Mouse (Mus musculus): Measurements from ENCODE around the gene Zcchc13. TPM values are rescaled to one million over a fixed set of nuclear protein-coding genes. Genes with fewer than 3 reads are reported as not detected.
"Not testable (repeated sequence)": the region's sequence is repeated elsewhere in the genome, so short reads cannot be mapped to it uniquely, and the experiment has no call there.

Zcchc13 gene
- polyA plus RNA-seq, 1 experiment from 2014 or later: not detected

DNA sequence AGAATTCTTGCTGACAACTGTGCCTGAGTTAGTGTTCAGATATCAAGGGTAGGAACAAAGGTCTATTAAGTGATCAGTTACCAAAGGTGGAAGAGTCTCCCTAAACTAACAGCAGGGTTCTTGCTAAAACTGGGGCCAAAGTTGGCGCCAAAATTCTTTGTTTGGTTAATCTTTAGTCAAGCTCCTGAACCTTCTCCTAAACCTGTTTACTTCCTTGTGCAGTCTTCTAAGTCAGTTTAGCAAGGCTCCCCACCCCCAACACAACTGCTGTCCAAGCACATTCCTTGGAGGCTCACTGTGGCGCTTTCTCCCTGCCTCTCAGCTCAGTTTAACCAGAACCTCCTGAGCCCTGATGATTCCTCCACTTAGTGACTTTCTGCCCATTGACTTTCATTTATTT, 22.6 kb downstream of the Zcchc13 start:
- 29% methylated on average over 2 of the region's 2 CpGs for WGBS

DNA sequence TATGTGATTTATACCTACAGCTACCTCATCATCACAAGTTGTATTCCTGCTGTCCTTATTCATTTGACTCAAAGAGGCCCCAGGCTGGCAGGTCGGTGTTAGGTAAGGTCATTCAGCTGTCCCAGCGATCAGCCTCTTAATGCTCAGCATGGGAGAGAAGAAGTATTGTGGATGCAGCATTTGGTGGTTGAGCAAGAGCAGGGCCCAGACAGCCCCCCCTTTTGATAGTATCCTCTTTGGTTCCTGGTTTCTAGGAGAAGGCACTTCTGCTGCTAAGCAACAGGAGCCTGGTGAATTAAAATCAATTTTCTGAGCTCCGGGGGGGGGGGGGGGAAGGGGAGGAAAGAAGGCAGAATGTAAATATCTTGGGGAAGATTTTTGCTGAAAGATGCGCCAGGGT, 28.6 kb downstream of the Zcchc13 start:
- no peaks in the 10 kb centered on the region for H3K4me1 ChIP-seq
- H3K4me2 ChIP-seq (replicated peaks): no peak overlapping the region
- no peak for ATAC-seq (ENCODE audit: low FRiP score, low read depth)
- H3K36me3 ChIP-seq: no peaks in the 10 kb centered on the region
- H3K27ac ChIP-seq (replicated peaks): no peak overlapping the region
- 52% methylated on average over 4 of the region's 4 CpGs for WGBS
- no peak overlapping the region for H3K4me3 ChIP-seq
- no peak overlapping the region for H3K9ac ChIP-seq (replicated peaks)
- H3K27me3 ChIP-seq: peaks cover 51% of the 10 kb centered on the region
- H3K9me3 ChIP-seq: no peaks in the 10 kb centered on the region

More for the DNA sequence above, 22.6 kb downstream of the Zcchc13 start:
- no peak overlapping the region for H3K4me3 ChIP-seq
- H3K27ac ChIP-seq (replicated peaks): no peak overlapping the region
- H3K9ac ChIP-seq (replicated peaks): no peak overlapping the region
- ATAC-seq (ENCODE audit: low FRiP score, low read depth): no peak
- no peaks in the 10 kb centered on the region for H3K36me3 ChIP-seq
- H3K9me3 ChIP-seq: no peaks in the 10 kb centered on the region
- H3K27me3 ChIP-seq: peaks cover 57% of the 10 kb centered on the region
- H3K4me1 ChIP-seq: no peaks in the 10 kb centered on the region
- no peak overlapping the region for H3K4me2 ChIP-seq (replicated peaks)

DNA sequence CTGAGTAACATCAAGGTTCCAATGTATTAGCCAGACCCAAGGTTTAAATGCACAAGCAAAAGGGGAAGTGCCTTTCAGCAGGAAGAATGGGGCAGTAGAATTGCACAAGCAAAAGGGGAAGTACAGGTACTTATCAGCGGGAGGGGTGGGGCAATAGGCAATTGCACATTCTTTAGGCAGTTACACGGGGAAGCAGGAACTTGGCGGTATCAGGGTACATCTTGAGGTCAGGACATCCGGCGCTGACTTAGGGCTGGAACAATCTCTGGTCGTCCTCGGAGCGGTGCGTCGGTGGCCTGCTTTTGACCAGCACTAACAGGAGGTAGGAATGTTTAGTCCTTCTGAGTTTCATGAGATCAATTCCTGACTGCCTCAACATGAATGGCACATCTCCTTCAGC, 34.1 kb downstream of the Zcchc13 start:
- WGBS: 94% methylated on average over 10 of the region's 10 CpGs
- not testable (repeated sequence) for H3K4me2 ChIP-seq (replicated peaks); H3K4me1 ChIP-seq; H3K27ac ChIP-seq (replicated peaks); H3K9me3 ChIP-seq; H3K9ac ChIP-seq (replicated peaks); H3K36me3 ChIP-seq; H3K4me3 ChIP-seq; ATAC-seq (ENCODE audit: low FRiP score, low read depth)
- H3K27me3 ChIP-seq: peaks cover 31% of the 10 kb centered on the region

DNA sequence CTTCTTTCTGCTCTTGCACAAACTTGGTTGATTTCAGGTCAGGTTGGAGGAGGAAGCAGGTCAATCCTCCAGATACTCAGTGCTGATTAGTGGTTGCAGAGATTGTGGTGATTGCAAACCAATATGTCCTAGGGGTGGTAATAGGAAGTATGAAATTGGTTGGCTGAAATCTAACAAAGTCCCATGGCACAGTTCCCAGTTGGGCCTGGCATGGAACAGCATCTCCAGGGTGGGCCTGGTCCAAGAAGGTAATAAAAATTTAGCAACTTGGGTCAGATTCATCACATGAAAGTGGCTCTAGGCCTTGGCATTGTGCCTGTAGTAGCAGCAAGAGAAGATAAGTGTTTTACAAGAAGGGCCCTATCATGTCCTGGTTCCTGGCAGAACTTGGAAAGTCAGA, 39.9 kb downstream of the Zcchc13 start:
- peaks cover 30% of the 10 kb centered on the region for H3K27me3 ChIP-seq
- no peak overlapping the region for H3K27ac ChIP-seq (replicated peaks)
- H3K4me3 ChIP-seq: no peak overlapping the region
- H3K36me3 ChIP-seq: no peaks in the 10 kb centered on the region
- ATAC-seq (ENCODE audit: low FRiP score, low read depth): no peak
- H3K9me3 ChIP-seq: no peaks in the 10 kb centered on the region
- no peak overlapping the region for H3K4me2 ChIP-seq (replicated peaks)
- no peak overlapping the region for H3K9ac ChIP-seq (replicated peaks)
- no peaks in the 10 kb centered on the region for H3K4me1 ChIP-seq

DNA sequence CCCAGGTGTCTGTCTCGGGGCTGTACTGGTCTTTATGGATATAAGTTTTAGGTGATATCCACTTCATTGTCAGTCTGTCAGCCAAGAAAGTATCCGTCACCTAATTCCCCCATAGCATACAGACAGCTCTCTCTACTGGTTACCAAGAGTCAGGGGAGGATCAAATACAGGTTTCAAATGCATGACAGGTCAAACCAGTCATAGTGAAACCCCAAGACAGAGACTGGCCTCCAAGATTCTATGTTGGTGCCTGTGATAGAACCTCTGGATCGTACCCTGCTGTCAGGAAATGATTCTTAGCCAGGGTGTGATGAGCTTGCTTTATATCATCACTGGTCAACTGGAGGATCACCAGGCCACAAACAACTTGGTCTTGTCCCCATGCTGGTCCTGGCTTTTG, 43.4 kb downstream of the Zcchc13 start:
- Histone ChIP-seq H3K9ac (replicated peaks) (no peak overlapping the region), H3K27me3 (peaks cover 35% of the 10 kb centered on the region), H3K36me3 (no peaks in the 10 kb centered on the region), H3K27ac (replicated peaks) (no peak overlapping the region), H3K4me2 (replicated peaks) (no peak overlapping the region), H3K4me3 (no peak overlapping the region), H3K4me1 (no peaks in the 10 kb centered on the region), H3K9me3 (no peaks in the 10 kb centered on the region)
- 86% methylated on average over 3 of the region's 3 CpGs for WGBS
- no peak for ATAC-seq (ENCODE audit: low FRiP score, low read depth)

DNA sequence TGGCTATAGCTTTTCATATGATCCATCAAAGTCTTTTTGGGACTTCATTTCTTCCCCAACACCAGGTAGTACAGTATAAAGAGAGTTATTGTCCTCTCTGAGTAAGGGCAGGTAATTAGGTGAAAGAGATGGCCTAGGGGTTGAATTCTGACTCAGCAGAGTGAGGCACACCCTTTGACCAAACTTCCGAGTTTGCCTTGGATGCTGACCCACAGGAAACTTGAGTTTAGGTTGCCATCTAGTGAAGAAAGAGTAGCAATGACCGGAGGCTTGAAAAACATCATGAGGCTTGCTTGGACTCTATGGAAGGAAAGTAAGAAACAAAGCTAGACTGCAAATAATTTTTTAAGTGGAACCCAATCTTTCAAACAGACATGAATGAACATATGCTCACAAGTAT, 44.3 kb downstream of the Zcchc13 start:
- Histone ChIP-seq H3K9me3 (no peaks in the 10 kb centered on the region), H3K27ac (replicated peaks) (no peak overlapping the region), H3K9ac (replicated peaks) (no peak overlapping the region), H3K4me2 (replicated peaks) (no peak overlapping the region), H3K27me3 (peaks cover 42% of the 10 kb centered on the region), H3K36me3 (no peaks in the 10 kb centered on the region), H3K4me3 (no peak overlapping the region), H3K4me1 (no peaks in the 10 kb centered on the region)
- no peak for ATAC-seq (ENCODE audit: low FRiP score, low read depth)
- 31% methylated on average over 2 of the region's 2 CpGs for whole genome bisulfite sequencing

Other genes starting within 250 kb of the Zcchc13 start
- 0.31 and 0.79 TPM in 2 replicates for gene Tsx, start 216.1 kb upstream of the Zcchc13 start, polyA plus RNA-seq (2016; fragmentation: Nextera tagmentation; extraction: Ambion mirVana)
- not detected in 2 replicates for gene Gm26992, start 208.6 kb upstream of the Zcchc13 start, polyA plus RNA-seq (2016; fragmentation: Nextera tagmentation; extraction: Ambion mirVana)
- 12.6 and 16.9 TPM in 2 replicates for gene Slc16a2, start 191.4 kb downstream of the Zcchc13 start, polyA plus RNA-seq (2016; fragmentation: Nextera tagmentation; extraction: Ambion mirVana)